Mouse (Mus musculus) forebrain, embryonic 10.5 days (tissue): Measurements from ENCODE around the gene Efna5. TPM values are rescaled to one million over a fixed set of nuclear protein-coding genes. Genes with fewer than 3 reads are reported as not detected.
A peak's percentile ranks its signal among the peaks of the same experiment; 100 is the strongest.

Source experiments
- DNase-seq: peaks from one replicate; pipeline ENCODE4 v3.0.0-alpha.2; 2017; ENCODE audit warnings: low spot score; ENCODE audit errors: extremely low spot score
- H3K27ac ChIP-seq: fragments of 300-500 bp; sonication (generic); 2 replicates; pipeline ENCODE4 v1.5.1; 2016; ENCODE audit warnings: mild to moderate bottlenecking
- H3K27me3 ChIP-seq: fragments of 300-500 bp; sonication (generic); 2 replicates; pipeline ENCODE4 v1.6.1; 2016; ENCODE audit warnings: mild to moderate bottlenecking; ENCODE audit not compliant: poor library complexity, severe bottlenecking
- H3K36me3 ChIP-seq: fragments of 300-500 bp; sonication (generic); replicated peaks from 2 replicates; pipeline ENCODE4 v1.6.1; 2016; ENCODE audit warnings: mild to moderate bottlenecking, moderate library complexity
- H3K4me1 ChIP-seq: fragments of 300-500 bp; sonication (generic); 2 replicates; pipeline ENCODE4 v1.6.1; 2016
- H3K4me3 ChIP-seq: fragments of 300-500 bp; sonication (generic); 2 replicates; pipeline ENCODE4 v1.5.1; 2016; ENCODE audit warnings: mild to moderate bottlenecking, moderate library complexity
- H3K9me3 ChIP-seq: fragments of 300-500 bp; sonication (generic); 2 replicates; pipeline ENCODE4 v1.6.1; 2016; ENCODE audit warnings: mild to moderate bottlenecking, moderate library complexity
- WGBS: fragments of 180-500 bp; shearing (Covaris S2); methylation state at CpG from one replicate; pipeline ENCODE4 v1.1.7; 2016; 5-methylcytosine and 5-hydroxymethylcytosine counted together
- polyA plus RNA-seq: library from polyadenylated mRNA; unstranded; fragments of >200 nt; fragmentation: Nextera tagmentation; extraction: Ambion mirVana; gene quantifications from 2 replicates; pipeline ENCODE4 v1.2.1, GENCODE M21; 2016

Efna5 gene
- polyA plus RNA-seq, 1 experiment from 2014 or later = 44.9 TPM

GRCm38 (mm10) chr17:62676409-62676808 lies 204.7 kb downstream of the Efna5 start:
- peaks cover 51% of the 10 kb centered on the region for H3K4me1 ChIP-seq
- WGBS = 66% methylated on average over 6 of the region's 6 CpGs
- no peaks in the 10 kb centered on the region for H3K27me3 ChIP-seq
- H3K9me3 ChIP-seq = no peaks in the 10 kb centered on the region
- no peak overlapping the region for H3K27ac ChIP-seq
- no peak for DNase-seq
- H3K36me3 ChIP-seq = no peaks in the 10 kb centered on the region
- no peak overlapping the region for H3K4me3 ChIP-seq

DNA sequence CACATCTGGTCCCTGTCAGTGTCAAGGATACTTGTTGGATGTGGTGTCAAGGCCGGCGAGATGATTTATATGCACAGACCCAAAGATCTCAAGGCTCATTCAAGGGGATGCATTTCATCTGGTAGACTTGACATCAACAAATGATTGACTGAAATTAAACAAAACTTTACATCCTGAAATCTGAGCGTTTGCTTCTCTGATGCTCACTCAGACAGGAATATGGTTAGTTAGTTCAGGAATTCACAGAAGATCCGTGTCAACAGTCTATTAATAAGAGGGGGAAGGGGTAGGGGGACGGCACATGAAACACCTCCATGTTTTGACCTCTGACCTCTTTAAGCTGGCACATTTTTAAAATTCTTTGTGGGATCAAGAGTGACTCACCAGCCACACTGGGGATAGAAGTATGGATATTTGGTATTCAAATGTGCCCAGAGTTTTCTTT lies 205.3 kb downstream of the Efna5 start:
- DNase-seq = no peak
- 32% methylated on average over 5 of the region's 5 CpGs for WGBS
- H3K4me3 ChIP-seq = no peak overlapping the region
- no peaks in the 10 kb centered on the region for H3K27me3 ChIP-seq
- H3K27ac ChIP-seq = no peak overlapping the region
- no peaks in the 10 kb centered on the region for H3K9me3 ChIP-seq
- H3K36me3 ChIP-seq = no peaks in the 10 kb centered on the region
- H3K4me1 ChIP-seq = peaks cover 48% of the 10 kb centered on the region

DNA sequence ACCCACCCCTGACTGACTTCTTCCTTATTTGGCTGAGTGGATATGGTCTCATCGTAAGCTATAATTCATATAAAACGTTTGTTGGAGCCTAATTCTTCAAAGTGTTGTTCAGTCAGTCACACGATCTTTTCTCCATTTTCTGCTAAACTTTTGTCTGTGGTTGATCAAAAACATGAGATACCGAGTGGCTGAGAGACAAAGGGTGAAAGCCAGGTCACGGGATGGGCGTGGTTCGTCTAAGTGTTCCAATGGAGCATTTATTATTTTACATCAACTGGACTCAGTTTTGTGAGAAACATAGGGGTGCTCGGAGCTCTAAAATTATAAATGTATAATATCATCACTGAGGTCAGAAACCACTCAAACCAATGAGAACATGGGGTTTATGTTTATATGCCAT lies 209.0 kb downstream of the Efna5 start:
- no peak for DNase-seq
- Histone ChIP-seq H3K27ac (no peak overlapping the region), H3K36me3 (peaks cover 4% of the 10 kb centered on the region; the same call in 1 of the 2 replicates), H3K4me3 (no peak overlapping the region), H3K4me1 (peaks cover 37% of the 10 kb centered on the region), H3K27me3 (no peaks in the 10 kb centered on the region), H3K9me3 (no peaks in the 10 kb centered on the region)
- WGBS = 87% methylated on average over 8 of the region's 8 CpGs

DNA sequence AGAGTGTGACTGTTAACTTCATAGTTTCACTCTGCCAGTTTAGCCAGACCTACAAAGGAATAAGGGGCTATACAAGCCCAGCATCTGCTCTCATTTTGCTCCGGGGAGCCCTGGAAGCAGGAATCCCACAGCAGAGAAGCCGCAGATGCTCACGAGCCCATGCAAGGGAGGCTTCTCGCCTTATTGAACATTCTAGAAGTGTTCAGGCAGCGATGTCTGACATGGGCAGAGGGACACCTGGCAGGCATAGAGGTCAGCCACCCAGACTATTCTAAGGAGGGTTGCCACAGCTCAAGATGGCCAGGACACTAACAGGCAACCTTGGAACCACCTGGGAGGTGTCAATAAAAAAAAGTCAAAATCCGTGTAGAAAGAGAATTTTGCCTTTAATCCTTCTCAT lies 214.4 kb downstream of the Efna5 start:
- no peak overlapping the region for H3K4me3 ChIP-seq
- 85% methylated on average over 6 of the region's 6 CpGs for WGBS
- H3K36me3 ChIP-seq = peaks cover 4% of the 10 kb centered on the region; the same call in 1 of the 2 replicates
- no peak overlapping the region for H3K27ac ChIP-seq
- DNase-seq = no peak
- no peaks in the 10 kb centered on the region for H3K9me3 ChIP-seq
- H3K4me1 ChIP-seq = 0 out of 2 replicates have a peak, but pooled peaks cover 3% of the 10 kb centered on the region
- H3K27me3 ChIP-seq = no peaks in the 10 kb centered on the region

DNA sequence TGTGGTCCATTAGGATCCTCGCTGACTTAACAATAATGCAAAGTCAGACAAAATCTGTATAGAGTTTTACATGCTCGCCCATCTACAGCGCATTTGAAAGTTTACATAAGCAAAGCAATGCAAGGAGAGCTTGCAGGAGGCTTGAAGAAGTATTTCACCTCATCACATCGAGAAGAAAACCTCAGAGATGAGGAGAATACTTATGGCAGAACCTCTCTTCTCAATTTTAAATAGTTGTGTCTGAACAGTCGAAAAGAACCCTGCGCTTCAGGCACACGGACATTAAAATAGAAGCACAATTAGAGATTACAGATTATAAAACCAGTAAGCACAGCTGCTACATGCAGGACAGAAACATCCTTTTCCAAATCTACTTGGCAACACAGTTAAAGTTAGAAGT lies 215.3 kb downstream of the Efna5 start:
- Histone ChIP-seq H3K36me3 (peaks cover 4% of the 10 kb centered on the region; the same call in 1 of the 2 replicates), H3K4me3 (no peak overlapping the region), H3K9me3 (no peaks in the 10 kb centered on the region), H3K27ac (no peak overlapping the region), H3K4me1 (no peaks in the 10 kb centered on the region), H3K27me3 (no peaks in the 10 kb centered on the region)
- no peak for DNase-seq
- 88% methylated on average over 7 of the region's 7 CpGs for WGBS

DNA sequence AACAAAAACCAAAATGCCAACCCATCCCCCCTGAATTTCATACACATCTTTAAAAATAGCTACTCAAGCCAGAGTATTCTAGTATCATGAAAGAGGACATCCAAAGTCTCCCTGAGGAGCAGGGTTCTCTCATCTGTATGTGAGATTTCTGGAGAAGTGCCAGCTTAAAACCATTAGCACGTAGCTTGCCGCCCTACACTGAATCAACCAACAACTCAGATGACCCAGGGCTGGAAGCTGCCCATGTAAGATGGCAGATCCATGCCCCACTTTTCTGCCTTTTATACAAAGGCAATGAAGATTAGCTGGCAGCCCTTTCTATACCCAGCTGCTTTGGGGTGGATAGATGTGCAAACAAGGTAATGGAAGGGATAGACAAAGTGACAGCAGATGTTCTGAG lies 216.4 kb downstream of the Efna5 start:
- no peaks in the 10 kb centered on the region for H3K9me3 ChIP-seq
- no peak overlapping the region for H3K4me3 ChIP-seq
- no peak for DNase-seq
- no peaks in the 10 kb centered on the region for H3K27me3 ChIP-seq
- H3K4me1 ChIP-seq = peaks cover 6% of the 10 kb centered on the region
- H3K36me3 ChIP-seq = peaks cover 4% of the 10 kb centered on the region; the same call in 1 of the 2 replicates
- no peak overlapping the region for H3K27ac ChIP-seq
- 91% methylated on average over 2 of the region's 2 CpGs for WGBS

- Histone ChIP-seq H3K36me3 (no peaks in the 10 kb centered on the region), H3K4me3 (no peak overlapping the region), H3K27ac (no peak overlapping the region), H3K4me1 (peaks cover 18% of the 10 kb centered on the region), H3K9me3 (no peaks in the 10 kb centered on the region), H3K27me3 (no peaks in the 10 kb centered on the region)
- DNase-seq = no peak
- 71% methylated on average over 7 of the region's 7 CpGs for WGBS
These were observed 219.3 kb downstream of the Efna5 start for GRCm38 (mm10) chr17:62661801-62662200.

DNA sequence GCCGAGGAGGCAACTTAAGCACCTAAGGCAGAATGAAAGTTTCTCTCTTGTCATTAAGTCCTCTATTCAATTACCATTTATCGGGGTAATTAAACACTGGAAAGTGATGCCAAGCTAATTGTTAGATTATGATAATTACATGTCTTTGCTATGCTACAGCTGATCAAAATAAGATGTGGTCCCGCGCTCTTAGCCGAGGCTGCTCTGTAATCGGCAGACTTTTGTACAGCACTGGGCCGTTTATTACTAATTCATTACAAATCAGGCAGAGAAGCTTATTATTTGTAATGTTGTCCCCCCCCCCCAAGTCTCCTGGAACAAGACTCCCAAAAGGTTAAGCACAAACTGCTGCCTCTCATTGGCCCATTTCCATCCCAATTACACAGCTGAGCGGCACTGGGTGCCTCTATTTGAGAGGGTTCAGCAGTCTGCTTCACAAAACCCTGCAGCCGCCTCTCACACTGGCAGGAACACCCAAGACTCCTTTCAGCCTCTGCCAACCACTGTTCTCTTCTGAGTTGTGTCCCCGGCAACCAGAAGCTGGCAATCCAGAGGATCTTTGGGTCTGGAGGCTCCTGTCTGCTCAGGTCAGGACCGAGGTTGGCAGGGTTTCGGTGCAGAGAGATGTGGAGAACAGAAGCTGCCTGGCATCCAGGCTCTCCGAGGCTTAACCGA lies 221.5 kb downstream of the Efna5 start:
- no peak for DNase-seq
- Histone ChIP-seq H3K9me3 (no peaks in the 10 kb centered on the region), H3K27ac (peak overlapping the region; percentile 48), H3K4me3 (no peak overlapping the region), H3K36me3 (no peaks in the 10 kb centered on the region), H3K27me3 (no peaks in the 10 kb centered on the region), H3K4me1 (peaks cover 18% of the 10 kb centered on the region)
- 73% methylated on average over 14 of the region's 14 CpGs for WGBS

- H3K27ac ChIP-seq = no peak overlapping the region
- H3K27me3 ChIP-seq = no peaks in the 10 kb centered on the region
- H3K36me3 ChIP-seq = no peaks in the 10 kb centered on the region
- 70% methylated on average over 12 of the region's 12 CpGs for WGBS
- H3K4me1 ChIP-seq = peaks cover 25% of the 10 kb centered on the region
- H3K4me3 ChIP-seq = no peak overlapping the region
- H3K9me3 ChIP-seq = no peaks in the 10 kb centered on the region
- no peak for DNase-seq
These were observed 223.1 kb downstream of the Efna5 start for GRCm38 (mm10) chr17:62657832-62658630.

DNA sequence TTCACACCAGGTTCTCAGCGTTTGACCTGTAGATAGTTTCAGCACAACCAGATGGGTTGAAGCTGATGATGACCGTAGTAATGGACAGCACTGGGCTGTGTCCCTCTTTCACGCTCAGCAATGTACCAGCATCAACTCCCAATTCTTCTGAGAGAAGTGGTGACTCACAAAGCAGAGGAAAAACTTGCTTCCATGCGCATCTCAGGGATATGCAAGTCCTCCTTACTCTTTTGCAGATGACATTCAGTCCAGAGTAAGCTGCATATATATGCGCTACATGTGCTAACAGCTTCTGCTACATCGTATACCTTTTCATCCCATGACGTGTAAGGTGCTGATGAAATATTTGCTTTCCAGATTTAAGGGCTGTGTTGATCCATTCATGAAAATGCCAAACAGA lies 224.1 kb downstream of the Efna5 start:
- Histone ChIP-seq H3K36me3 (no peaks in the 10 kb centered on the region), H3K9me3 (no peaks in the 10 kb centered on the region), H3K4me1 (peaks cover 25% of the 10 kb centered on the region), H3K27me3 (no peaks in the 10 kb centered on the region), H3K4me3 (no peak overlapping the region), H3K27ac (no peak overlapping the region)
- 96% methylated on average over 7 of the region's 7 CpGs for WGBS
- DNase-seq = no peak

DNA sequence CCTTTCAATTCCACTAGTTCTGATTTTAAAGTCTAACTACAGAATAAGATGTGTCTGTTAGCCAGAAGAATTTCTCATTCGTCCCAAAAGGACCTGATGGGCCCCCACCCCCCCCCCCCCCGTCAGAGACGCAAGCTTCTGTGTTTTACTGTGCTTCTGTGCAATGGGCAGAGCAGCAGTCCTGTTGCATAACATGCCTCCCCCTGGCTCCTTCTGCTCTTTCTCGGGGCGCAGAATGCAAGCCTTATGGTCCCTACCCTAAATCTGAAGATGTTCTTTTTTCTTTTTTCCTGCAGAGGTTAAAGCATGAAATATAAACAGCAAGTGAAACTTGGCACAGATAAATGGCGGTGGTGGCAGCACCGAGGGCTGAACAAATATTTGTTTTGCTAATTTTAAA lies 224.5 kb downstream of the Efna5 start:
- Histone ChIP-seq H3K27ac (no peak overlapping the region), H3K36me3 (no peaks in the 10 kb centered on the region), H3K4me3 (no peak overlapping the region), H3K27me3 (no peaks in the 10 kb centered on the region), H3K4me1 (peaks cover 25% of the 10 kb centered on the region), H3K9me3 (no peaks in the 10 kb centered on the region)
- WGBS = 75% methylated on average over 7 of the region's 7 CpGs
- DNase-seq = no peak

DNA sequence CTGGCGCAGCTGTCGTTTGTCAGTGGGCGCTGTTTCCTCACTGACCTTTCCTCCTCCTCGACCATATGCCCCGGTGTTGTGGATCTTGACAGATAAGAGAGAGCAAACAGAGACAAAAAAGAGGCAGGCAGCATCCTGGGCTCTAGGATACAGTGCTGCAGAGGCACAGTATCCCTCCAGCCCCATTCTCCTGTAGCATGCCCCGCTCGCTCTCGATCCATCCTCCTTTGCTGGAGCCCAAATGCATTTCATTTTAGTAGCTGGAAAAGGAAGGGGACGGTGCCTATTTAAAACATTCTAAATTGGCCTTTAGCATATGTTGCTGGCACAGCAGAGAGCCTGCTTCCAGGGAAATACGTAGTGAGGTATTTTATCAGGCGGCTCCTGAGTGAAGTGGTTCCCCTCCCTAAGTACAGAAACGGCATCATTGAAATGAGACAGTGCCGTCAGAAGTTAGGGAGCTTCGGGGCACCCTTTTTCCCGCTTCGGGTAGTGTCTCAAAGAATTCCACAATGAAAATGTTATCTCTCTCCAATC lies 225.2 kb downstream of the Efna5 start:
- H3K4me1 ChIP-seq = peaks cover 25% of the 10 kb centered on the region
- no peak for DNase-seq
- H3K27me3 ChIP-seq = no peaks in the 10 kb centered on the region
- WGBS = 85% methylated on average over 16 of the region's 16 CpGs
- H3K36me3 ChIP-seq = no peaks in the 10 kb centered on the region; the same call in 1 of the 2 replicates
- no peak overlapping the region for H3K4me3 ChIP-seq
- H3K27ac ChIP-seq = no peak overlapping the region
- H3K9me3 ChIP-seq = no peaks in the 10 kb centered on the region

- DNase-seq = no peak
- 93% methylated on average over 6 of the region's 6 CpGs for WGBS
These were observed 228.7 kb downstream of the Efna5 start for GRCm38 (mm10) chr17:62652451-62652850.

More at GRCm38 (mm10) chr17:62652451-62652850, 228.7 kb downstream of the Efna5 start:
- Histone ChIP-seq H3K4me1 (peaks cover 7% of the 10 kb centered on the region), H3K9me3 (no peaks in the 10 kb centered on the region), H3K36me3 (peaks cover 4% of the 10 kb centered on the region; the same call in 1 of the 2 replicates), H3K4me3 (no peak overlapping the region), H3K27me3 (no peaks in the 10 kb centered on the region), H3K27ac (no peak overlapping the region)
